Mouse (Mus musculus): ENCODE measurements around the gene Pakap.

- no peak for TF ChIP-seq TAL1 (IDR thresholded peaks at IDR 0.05; ENCODE audit: low read length)
- TF ChIP-seq GATA1 (IDR thresholded peaks at IDR 0.05; ENCODE audit: low read length): no peak
Measured at GRCm38 (mm10) chr4:57889773-57890172, 321.8 kb downstream of the Pakap start.

Measured in erythroblast, embryonic 14.5 days (primary cell).